Mouse (Mus musculus) midbrain, embryonic 10.5 days (tissue): ENCODE results near the gene Prkar2a. TPM values are rescaled to one million over a fixed set of nuclear protein-coding genes. Genes with fewer than 3 reads are reported as not detected.

Source experiments
- DNase-seq: peaks from one replicate; pipeline ENCODE4 v3.0.0-alpha.2; 2017; ENCODE audit warnings: low spot score
- H3K27ac ChIP-seq: fragments of 300-500 bp; sonication (generic); replicated peaks from 2 replicates; pipeline ENCODE4 v1.5.1; 2016; ENCODE audit warnings: mild to moderate bottlenecking
- H3K27me3 ChIP-seq: fragments of 300-500 bp; sonication (generic); 2 replicates; pipeline ENCODE4 v1.6.1; 2016; ENCODE audit warnings: low read depth, mild to moderate bottlenecking; ENCODE audit not compliant: poor library complexity, severe bottlenecking
- H3K36me3 ChIP-seq: fragments of 300-500 bp; sonication (generic); 2 replicates; pipeline ENCODE4 v1.6.1; 2016; ENCODE audit warnings: mild to moderate bottlenecking, moderate library complexity
- H3K4me1 ChIP-seq: fragments of 300-500 bp; sonication (generic); 2 replicates; pipeline ENCODE4 v1.6.1; 2016
- H3K4me3 ChIP-seq: fragments of 300-500 bp; sonication (generic); 2 replicates; pipeline ENCODE4 v1.5.1; 2016; ENCODE audit warnings: mild to moderate bottlenecking, moderate library complexity
- H3K9me3 ChIP-seq: fragments of 300-500 bp; sonication (generic); replicated peaks from 2 replicates; pipeline ENCODE4 v1.6.1; 2016; ENCODE audit warnings: mild to moderate bottlenecking
- WGBS: fragments of 180-500 bp; shearing (Covaris S2); methylation state at CpG from one replicate; pipeline ENCODE4 v1.1.7; 2016; 5-methylcytosine and 5-hydroxymethylcytosine counted together
- polyA plus RNA-seq: library from polyadenylated mRNA; unstranded; fragments of >200 nt; fragmentation: Nextera tagmentation; extraction: Ambion mirVana; gene quantifications from 2 replicates; pipeline ENCODE4 v1.2.1, GENCODE M21; 2016

The Prkar2a gene
- polyA plus RNA-seq, 1 experiment from 2014 or later, result 34.6 TPM

GRCm38 (mm10) chr9:108680026-108680425 is 9.1 kb upstream of the Prkar2a start:
- no peaks in the 10 kb centered on the region for H3K4me1 ChIP-seq
- no peak overlapping the region for H3K4me3 ChIP-seq
- no peaks in the 10 kb centered on the region for H3K27me3 ChIP-seq
- H3K9me3 ChIP-seq, result no peaks in the 10 kb centered on the region
- no peak for DNase-seq
- peaks cover 57% of the 10 kb centered on the region for H3K36me3 ChIP-seq
- no peak overlapping the region for H3K27ac ChIP-seq
- WGBS, result 91% methylated on average over 15 of the region's 15 CpGs

GRCm38 (mm10) chr9:108686475-108686887 is 2.6 kb upstream of the Prkar2a start:
- Histone ChIP-seq H3K27ac (peak overlapping the region; percentile 74), H3K9me3 (no peaks in the 10 kb centered on the region), H3K4me3 (peak overlapping the region; percentile 10), H3K27me3 (peaks cover 15% of the 10 kb centered on the region), H3K4me1 (peaks cover 53% of the 10 kb centered on the region), H3K36me3 (peaks cover 33% of the 10 kb centered on the region)
- peak; percentile 52 for DNase-seq
- 42% methylated on average over 4 of the region's 4 CpGs for WGBS

DNA sequence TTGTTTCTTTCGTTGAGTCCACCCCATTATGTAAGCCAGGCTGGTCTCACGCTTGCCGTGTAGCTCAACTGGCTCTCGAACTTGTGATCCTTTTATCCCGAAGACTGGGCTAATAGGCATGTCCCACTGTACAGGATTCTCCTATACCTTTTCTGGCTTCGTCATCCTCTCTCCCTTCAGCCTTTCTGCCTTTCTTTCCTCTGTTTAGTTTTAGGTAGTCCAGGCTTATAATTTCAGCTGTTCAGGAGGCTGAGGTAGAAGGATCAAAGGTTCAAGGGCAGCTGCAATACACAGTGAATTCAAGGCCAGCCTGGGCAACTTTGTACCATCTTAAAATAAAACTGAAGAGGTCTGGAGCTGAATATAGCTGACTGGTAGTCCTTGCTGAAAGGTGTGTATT is 1.9 kb upstream of the Prkar2a start:
- 85% methylated on average over 6 of the region's 6 CpGs for WGBS
- peaks cover 60% of the 10 kb centered on the region for H3K4me1 ChIP-seq
- H3K27ac ChIP-seq, result peak overlapping the region; percentile 74

GRCm38 (mm10) chr9:108687686-108688085 is 1.4 kb upstream of the Prkar2a start:
- H3K27me3 ChIP-seq, result peaks cover 19% of the 10 kb centered on the region
- DNase-seq, result no peak
- peaks cover 65% of the 10 kb centered on the region for H3K4me1 ChIP-seq
- H3K36me3 ChIP-seq, result peaks cover 25% of the 10 kb centered on the region
- peak overlapping the region; percentile 74; the same call in 1 of the 2 replicates for H3K27ac ChIP-seq
- no peak overlapping the region for H3K4me3 ChIP-seq
- 70% methylated on average over 2 of the region's 2 CpGs for WGBS
- no peaks in the 10 kb centered on the region for H3K9me3 ChIP-seq

More for the DNA sequence above, 1.9 kb upstream of the Prkar2a start:
- peaks cover 30% of the 10 kb centered on the region for H3K36me3 ChIP-seq
- peaks cover 19% of the 10 kb centered on the region for H3K27me3 ChIP-seq
- H3K4me3 ChIP-seq, result no peak overlapping the region
- no peaks in the 10 kb centered on the region for H3K9me3 ChIP-seq
- no peak for DNase-seq

DNA sequence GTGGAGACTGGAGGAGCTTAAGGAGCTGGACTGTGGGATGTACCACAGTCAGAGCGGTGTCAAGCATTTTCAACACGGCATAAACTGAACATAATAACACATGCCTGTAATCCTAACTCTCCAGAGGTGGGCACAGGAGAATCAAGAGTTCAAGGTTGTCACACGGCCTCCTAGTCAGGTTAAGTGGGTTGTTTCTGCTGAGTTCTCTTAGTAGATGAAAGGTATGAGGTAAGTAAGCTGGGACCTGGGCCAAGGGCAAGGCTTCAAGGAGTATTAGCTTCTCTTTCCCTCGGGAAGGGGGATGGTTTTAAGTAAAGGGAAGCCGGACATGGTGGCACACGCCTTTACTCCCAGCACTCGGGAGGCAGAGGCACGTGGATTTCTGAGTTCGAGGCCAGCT is 663 bp upstream of the Prkar2a start:
- Histone ChIP-seq H3K27me3 (peaks cover 24% of the 10 kb centered on the region), H3K4me3 (no peak overlapping the region), H3K9me3 (no peaks in the 10 kb centered on the region), H3K27ac (peak overlapping the region; percentile 75; the same call in 1 of the 2 replicates), H3K4me1 (peaks cover 72% of the 10 kb centered on the region), H3K36me3 (peaks cover 18% of the 10 kb centered on the region)
- no peak for DNase-seq
- WGBS, result 81% methylated on average over 9 of the region's 9 CpGs

DNA sequence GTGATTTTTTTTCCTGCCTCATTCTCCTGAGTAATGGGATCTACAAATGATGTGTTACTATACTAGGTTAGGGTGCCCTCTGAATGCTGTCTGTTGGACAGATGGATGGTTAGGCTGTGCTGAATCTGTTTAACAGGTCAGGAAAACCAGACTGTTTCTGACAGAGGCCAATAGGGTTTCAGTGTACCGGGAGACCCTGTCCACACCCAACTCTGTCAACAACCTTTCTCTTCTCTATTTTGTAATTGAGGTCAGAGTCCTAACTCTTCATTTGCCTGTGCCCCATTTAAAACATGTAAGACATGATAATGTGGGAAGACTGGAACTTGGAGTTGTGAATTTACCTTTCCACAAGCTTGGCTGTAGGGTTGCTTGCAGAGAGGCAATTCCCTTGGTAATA is 879 bp downstream of the Prkar2a start:
- no peak for DNase-seq
- no peak overlapping the region for H3K4me3 ChIP-seq
- H3K36me3 ChIP-seq, result peaks cover 5% of the 10 kb centered on the region
- WGBS, result 76% methylated on average over 1 of the region's 1 CpGs
- peaks cover 82% of the 10 kb centered on the region for H3K4me1 ChIP-seq
- no peaks in the 10 kb centered on the region for H3K9me3 ChIP-seq
- H3K27ac ChIP-seq, result 0 out of 2 replicates have a peak overlapping the region, but pooled peaks have one; percentile 13
- peaks cover 35% of the 10 kb centered on the region for H3K27me3 ChIP-seq

GRCm38 (mm10) chr9:108690914-108691313 is 1.8 kb downstream of the Prkar2a start:
- H3K27me3 ChIP-seq, result peaks cover 35% of the 10 kb centered on the region
- H3K9me3 ChIP-seq, result no peaks in the 10 kb centered on the region
- 0 out of 2 replicates have a peak, but pooled peaks cover 2% of the 10 kb centered on the region for H3K36me3 ChIP-seq
- DNase-seq, result no peak
- WGBS, result 87% methylated on average over 6 of the region's 6 CpGs
- H3K27ac ChIP-seq, result no peak overlapping the region
- H3K4me3 ChIP-seq, result peak overlapping the region; percentile 78; the same call in 1 of the 2 replicates
- H3K4me1 ChIP-seq, result peaks cover 82% of the 10 kb centered on the region

- no peaks in the 10 kb centered on the region for H3K9me3 ChIP-seq
- peaks cover 78% of the 10 kb centered on the region for H3K4me1 ChIP-seq
- no peak for DNase-seq
- 70% methylated on average over 8 of the region's 8 CpGs for WGBS
- 0 out of 2 replicates have a peak, but pooled peaks cover 2% of the 10 kb centered on the region for H3K36me3 ChIP-seq
- peak overlapping the region; percentile 78 for H3K4me3 ChIP-seq
- H3K27ac ChIP-seq, result peak overlapping the region; percentile 86
- H3K27me3 ChIP-seq, result peaks cover 35% of the 10 kb centered on the region
Observed at GRCm38 (mm10) chr9:108691371-108691770, 2.3 kb downstream of the Prkar2a start.

DNA sequence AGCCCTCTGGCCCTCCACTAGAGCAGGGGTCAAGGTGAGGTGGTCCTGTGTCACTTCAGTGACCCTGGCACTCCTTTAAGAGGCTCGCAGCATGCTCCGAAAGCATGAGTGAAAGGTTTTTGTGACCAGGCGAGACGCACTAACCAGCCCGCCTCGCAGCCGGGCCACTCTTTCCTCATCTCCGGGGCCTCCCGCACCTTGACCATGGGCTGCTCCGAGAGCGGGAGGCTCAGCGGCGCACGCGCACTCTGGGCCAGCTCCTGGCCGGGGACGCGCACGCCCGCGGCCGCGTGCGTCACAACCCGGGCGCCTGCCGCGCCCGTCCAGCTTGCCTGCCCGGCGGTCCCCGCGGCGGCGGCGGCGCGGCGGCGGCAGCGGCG is 2.7 kb downstream of the Prkar2a start:
- H3K27ac ChIP-seq, result peak overlapping the region; percentile 86
- H3K9me3 ChIP-seq, result no peaks in the 10 kb centered on the region
- peak overlapping the region; percentile 78 for H3K4me3 ChIP-seq
- DNase-seq, result peak; percentile 87
- under 1% methylated on average over 42 of the region's 42 CpGs for WGBS
- H3K27me3 ChIP-seq, result peaks cover 35% of the 10 kb centered on the region
- peaks cover 73% of the 10 kb centered on the region for H3K4me1 ChIP-seq
- 0 out of 2 replicates have a peak, but pooled peaks cover 2% of the 10 kb centered on the region for H3K36me3 ChIP-seq

GRCm38 (mm10) chr9:108692226-108693041 is 3.3 kb downstream of the Prkar2a start:
- Histone ChIP-seq H3K27me3 (peaks cover 35% of the 10 kb centered on the region), H3K4me3 (peak overlapping the region; percentile 78), H3K36me3 (0 out of 2 replicates have a peak, but pooled peaks cover 2% of the 10 kb centered on the region), H3K9me3 (no peaks in the 10 kb centered on the region), H3K4me1 (peaks cover 67% of the 10 kb centered on the region), H3K27ac (peak overlapping the region; percentile 86)
- under 1% methylated on average over 92 of the region's 92 CpGs for WGBS
- peak; percentile 74 for DNase-seq

GRCm38 (mm10) chr9:108693946-108694345 is 4.8 kb downstream of the Prkar2a start:
- 83% methylated on average over 4 of the region's 4 CpGs for WGBS
- DNase-seq, result no peak
- Histone ChIP-seq H3K27ac (no peak overlapping the region), H3K9me3 (no peaks in the 10 kb centered on the region), H3K4me1 (peaks cover 52% of the 10 kb centered on the region), H3K4me3 (peak overlapping the region; percentile 78), H3K27me3 (peaks cover 35% of the 10 kb centered on the region), H3K36me3 (peaks cover 6% of the 10 kb centered on the region; the same call in 1 of the 2 replicates)

GRCm38 (mm10) chr9:108694533-108694932 is 5.4 kb downstream of the Prkar2a start:
- Histone ChIP-seq H3K4me1 (peaks cover 46% of the 10 kb centered on the region), H3K36me3 (peaks cover 6% of the 10 kb centered on the region; the same call in 1 of the 2 replicates), H3K9me3 (no peaks in the 10 kb centered on the region), H3K27me3 (peaks cover 35% of the 10 kb centered on the region), H3K27ac (no peak overlapping the region), H3K4me3 (0 out of 2 replicates have a peak overlapping the region, but pooled peaks have one; percentile 78)
- DNase-seq, result no peak
- WGBS, result 71% methylated on average over 1 of the region's 1 CpGs

GRCm38 (mm10) chr9:108702476-108702875 is 13.4 kb downstream of the Prkar2a start:
- no peaks in the 10 kb centered on the region for H3K9me3 ChIP-seq
- H3K27ac ChIP-seq, result no peak overlapping the region
- H3K4me1 ChIP-seq, result peaks cover 21% of the 10 kb centered on the region
- H3K4me3 ChIP-seq, result no peak overlapping the region
- H3K36me3 ChIP-seq, result peaks cover 4% of the 10 kb centered on the region; the same call in 1 of the 2 replicates
- DNase-seq, result no peak
- no peaks in the 10 kb centered on the region for H3K27me3 ChIP-seq
